Mouse (Mus musculus) CH12.LX (cell line): ENCODE results near the gene Gstm3. TPM values are rescaled to one million over a fixed set of nuclear protein-coding genes. Genes with fewer than 3 reads are reported as not detected.

Source experiments
- DNase-seq: peaks from one replicate; pipeline ENCODE4 v3.0.0-alpha.2; 2013; ENCODE audit errors: extremely low read depth
- H3K27ac ChIP-seq: 2 replicates; pipeline ENCODE4 v1.5.1; 2012; ENCODE audit warnings: low read depth, mild to moderate bottlenecking, control low read depth, moderate library complexity; ENCODE audit not compliant: insufficient read depth
- H3K27me3 ChIP-seq: replicated peaks from 2 replicates; pipeline ENCODE3; 2012; ENCODE audit warnings: inconsistent platforms
- H3K36me3 ChIP-seq, 2 experiments: replicated peaks in 1 of 2; 2 replicates each; pipeline versions ENCODE3 to v1.6.1; 2012; ENCODE audit warnings: inconsistent platforms in 1 of 2, low read length in 1 of 2, mild to moderate bottlenecking in 1 of 2, mixed read lengths in 1 of 2, moderate library complexity in 1 of 2; ENCODE audit not compliant: control insufficient read depth in 1 of 2, insufficient read depth in 1 of 2
- H3K4me1 ChIP-seq, 2 experiments: 2 replicates each; pipeline ENCODE4 v1.6.1; 2012; ENCODE audit warnings: inconsistent platforms in 1 of 2, moderate library complexity in 1 of 2; ENCODE audit not compliant: insufficient read depth in 2 of 2, control insufficient read depth in 1 of 2
- H3K4me2 ChIP-seq: 2 replicates; pipeline ENCODE4 v1.6.1; 2012; ENCODE audit warnings: low read depth, mild to moderate bottlenecking, control low read depth; ENCODE audit not compliant: poor library complexity, insufficient read depth, severe bottlenecking
- H3K4me3 ChIP-seq, 3 experiments: fragments of 150-350 bp in 1 of 3; sonication (generic) in 1 of 3; replicated peaks in 1 of 3; 2 replicates each; pipeline versions ENCODE3 to v1.5.1; 2011 to 2012; ENCODE audit warnings: low read depth in 2 of 3, low read length in 2 of 3, mild to moderate bottlenecking in 2 of 3, moderate library complexity in 2 of 3, control low read depth in 1 of 3, improper control_type of control experiment in 1 of 3, inconsistent platforms in 1 of 3, mixed read lengths in 1 of 3; ENCODE audit not compliant: poor library complexity in 1 of 3
- H3K79me2 ChIP-seq: replicated peaks from 2 replicates; pipeline ENCODE4 v1.6.1; 2012; ENCODE audit warnings: mild to moderate bottlenecking, moderate library complexity; ENCODE audit not compliant: control insufficient read depth, poor library complexity, insufficient read depth, severe bottlenecking; ENCODE audit errors: extremely low read depth
- H3K9ac ChIP-seq: 2 replicates; pipeline ENCODE4 v1.6.1; 2012; ENCODE audit warnings: low read depth, mild to moderate bottlenecking, control low read depth, moderate library complexity; ENCODE audit not compliant: insufficient read depth
- H3K9me3 ChIP-seq: replicated peaks from 2 replicates; pipeline ENCODE3; 2012; ENCODE audit warnings: low read length, inconsistent platforms, mixed read lengths
- EP300 ChIP-seq: IDR thresholded peaks from 2 replicates; pipeline ENCODE4 v1.6.1; 2011; ENCODE audit warnings: low read length, improper control_type of control experiment
- HCFC1 ChIP-seq: IDR thresholded peaks from 2 replicates; pipeline ENCODE4 v1.6.1; 2012; ENCODE audit warnings: low read depth, mild to moderate bottlenecking, inconsistent platforms, low read length, improper control_type of control experiment
- JUN ChIP-seq: IDR thresholded peaks from 2 replicates; pipeline ENCODE4 v1.6.1; 2011; ENCODE audit warnings: low read depth, mild to moderate bottlenecking, low read length, improper control_type of control experiment, moderate library complexity; ENCODE audit not compliant: insufficient read depth
- MEF2A ChIP-seq: IDR thresholded peaks from 2 replicates; pipeline ENCODE4 v1.6.1; 2014; ENCODE audit warnings: low read depth, mild to moderate bottlenecking, inconsistent platforms, low read length, improper control_type of control experiment, borderline replicate concordance
- MXI1 ChIP-seq: IDR thresholded peaks from 2 replicates; pipeline ENCODE4 v1.6.1; 2011; ENCODE audit warnings: mild to moderate bottlenecking, low read depth, low read length, improper control_type of control experiment
- MYC ChIP-seq: IDR thresholded peaks from 2 replicates; pipeline ENCODE4 v1.6.1; 2011; ENCODE audit warnings: low read depth, mild to moderate bottlenecking, improper control_type of control experiment, low read length
- NRF1 ChIP-seq: IDR thresholded peaks from 2 replicates; pipeline ENCODE4 v1.6.1; 2014; ENCODE audit warnings: low read depth, mild to moderate bottlenecking, inconsistent platforms, low read length, improper control_type of control experiment, moderate library complexity
- PAX5 ChIP-seq: IDR thresholded peaks from 2 replicates; pipeline ENCODE4 v1.6.1; 2012; ENCODE audit warnings: low read length, inconsistent platforms, mixed read lengths
- RAD21 ChIP-seq: IDR thresholded peaks from 2 replicates; pipeline ENCODE4 v1.6.1; 2011; ENCODE audit warnings: low read depth, mild to moderate bottlenecking, low read length, improper control_type of control experiment, moderate library complexity
- SIN3A ChIP-seq: IDR thresholded peaks from 2 replicates; pipeline ENCODE4 v1.6.1; 2012; ENCODE audit warnings: low read length, improper control_type of control experiment, inconsistent platforms
- SMC3 ChIP-seq: IDR thresholded peaks from 2 replicates; pipeline ENCODE4 v1.6.1; 2011; ENCODE audit warnings: low read depth, low read length, improper control_type of control experiment
- TCF12 ChIP-seq: IDR thresholded peaks from 2 replicates; pipeline ENCODE4 v1.6.1; 2014; ENCODE audit warnings: low read depth, mild to moderate bottlenecking, inconsistent platforms, low read length, improper control_type of control experiment
- UBTF ChIP-seq: IDR thresholded peaks from 2 replicates; pipeline ENCODE4 v1.6.1; 2012; ENCODE audit warnings: low read depth, mild to moderate bottlenecking, inconsistent platforms, low read length, improper control_type of control experiment, moderate library complexity
- USF1 ChIP-seq: IDR thresholded peaks from 2 replicates; pipeline ENCODE4 v1.6.1; 2014; ENCODE audit warnings: low read depth, mild to moderate bottlenecking, inconsistent platforms, low read length, improper control_type of control experiment
- USF2 ChIP-seq: conservative IDR thresholded peaks from 2 replicates; pipeline ENCODE4 v1.6.1; 2011; ENCODE audit warnings: low read depth, low read length, improper control_type of control experiment
- ZMIZ1 ChIP-seq: IDR thresholded peaks from 2 replicates; pipeline ENCODE4 v1.6.1; 2012; ENCODE audit warnings: low read depth, mild to moderate bottlenecking, inconsistent platforms, low read length, improper control_type of control experiment
- ZNF384 ChIP-seq: IDR thresholded peaks from 2 replicates; pipeline ENCODE4 v1.6.1; 2012; ENCODE audit warnings: low read depth, low read length, improper control_type of control experiment, inconsistent platforms
- dilution Hi-C: fragments of 300-500 bp; cut with MboI; formaldehyde crosslinking; loops from 2 replicates; pipeline ENCODE4 v1.14.3; 2020; ENCODE audit warnings: low sequenced_read_pairs; ENCODE audit not compliant: extremely low pct_unique_long_range_greater_than_20kb, extremely low pct_ligation_motif_present
- in situ Hi-C: fragments of 300-500 bp; cut with MboI; formaldehyde crosslinking; loops from 3 replicates; pipeline ENCODE4 v1.14.3; 2019; ENCODE audit warnings: low sequenced_read_pairs, low pct_ligation_motif_present, low pct_unique_long_range_greater_than_20kb, mixed read lengths
- polyA plus RNA-seq: library from polyadenylated mRNA; unstranded; fragments of >175 nt; gene quantifications from 2 replicates; pipeline ENCODE4 v1.2.1, GENCODE M21; 2012; ENCODE audit warnings: low read depth; ENCODE audit not compliant: insufficient read length
- total RNA-seq, 2 experiments: library from RNA; depleted of rRNA; stranded (reverse); fragments of 300-350 nt in 1 of 2; fragments of >200 nt in 1 of 2; gene quantifications; 2 replicates each; pipeline ENCODE4 v1.2.3; 2012 to 2014

The Gstm3 gene
- total and polyA plus RNA-seq, 3 experiments, result not detected

DNA sequence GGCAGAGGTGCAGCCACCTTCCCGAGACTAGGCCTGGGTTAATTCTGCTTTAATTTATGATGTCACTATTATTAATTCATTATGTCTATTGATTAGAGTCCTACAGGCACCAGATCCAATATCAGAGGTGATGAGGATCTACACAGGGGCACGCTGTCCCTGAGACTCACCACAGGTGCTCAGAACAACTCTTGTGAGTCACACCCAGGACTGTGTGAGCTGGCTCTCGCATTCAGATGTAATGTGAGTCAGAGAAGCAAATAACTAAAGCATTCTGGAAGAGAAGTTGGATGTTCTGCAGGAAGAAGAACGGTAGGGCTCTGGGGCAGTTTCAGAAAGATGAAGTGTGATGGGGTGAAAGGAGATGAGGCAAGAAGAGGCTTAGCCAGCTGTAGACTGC lies 39.8 kb downstream of the Gstm3 start:
- DNase-seq, result no peak
- Histone ChIP-seq H3K4me3 (no peak overlapping the region), H3K27me3 (peaks cover under 1% of the 10 kb centered on the region)
- in situ Hi-C loops (no loop called here), dilution Hi-C loops (no loop called here)
- TF ChIP-seq MXI1 (no peak), HCFC1 (no peak), PAX5 (no peak), MYC (no peak), ZNF384 (no peak), ZMIZ1 (no peak), JUN (no peak), TCF12 (no peak), EP300 (no peak), RAD21 (no peak), UBTF (no peak), USF1 (no peak), USF2 (no peak), SMC3 (no peak), NRF1 (no peak)
- TF ChIP-seq, all 38 proteins: peak for 0
- Histone ChIP-seq H3K27ac (no peak overlapping the region), H3K4me2 (no peak overlapping the region), H3K79me2 (no peaks in the 10 kb centered on the region), H3K36me3 (no peaks in the 10 kb centered on the region), H3K9ac (no peak overlapping the region), H3K9me3 (no peaks in the 10 kb centered on the region), H3K4me1 (no peaks in the 10 kb centered on the region)

- TF ChIP-seq SIN3A (no peak), HCFC1 (no peak), MEF2A (no peak)
Measured at GRCm38 (mm10) chr3:107928691-107929090, 40.4 kb downstream of the Gstm3 start.

More at GRCm38 (mm10) chr3:107928691-107929090, 40.4 kb downstream of the Gstm3 start:
- H3K27ac ChIP-seq, result no peak overlapping the region
- H3K9ac ChIP-seq, result no peak overlapping the region
- H3K9me3 ChIP-seq, result no peaks in the 10 kb centered on the region
- no peak overlapping the region for H3K4me2 ChIP-seq
- no peaks in the 10 kb centered on the region for H3K4me1 ChIP-seq
- in situ Hi-C loops, result no loop called here
- no peaks in the 10 kb centered on the region for H3K36me3 ChIP-seq
- H3K27me3 ChIP-seq, result no peaks in the 10 kb centered on the region
- no peaks in the 10 kb centered on the region for H3K79me2 ChIP-seq
- no peak for DNase-seq
- no peak overlapping the region for H3K4me3 ChIP-seq
- dilution Hi-C loops, result no loop called here
